Mouse (Mus musculus) lung, adult 2 months (tissue): ENCODE measurements around the gene Elmo1.

Experiments used
- CTCF ChIP-seq: fragments of 200-500 bp; IDR thresholded peaks from 2 replicates; pipeline ENCODE4 v1.5.1; 2011; ENCODE audit warnings: mild to moderate bottlenecking, low read length, control low read depth; ENCODE audit not compliant: insufficient read depth
- POLR2A ChIP-seq: fragments of 200-500 bp; IDR thresholded peaks from 2 replicates; pipeline ENCODE4 v1.6.1; 2011; ENCODE audit warnings: low read depth, mild to moderate bottlenecking, control low read depth, low read length, borderline replicate concordance; ENCODE audit errors: extremely low read depth

GRCm38 (mm10) chr13:20365828-20366593 lies 275.6 kb downstream of the Elmo1 start:
- TF ChIP-seq POLR2A: no peak
- no peak for TF ChIP-seq CTCF
